Mouse (Mus musculus): ENCODE data around the gene C330007P06Rik. TPM values are rescaled to one million over a fixed set of nuclear protein-coding genes. Genes with fewer than 3 reads are reported as not detected.
A peak's percentile ranks its signal among the peaks of the same experiment; 100 is the strongest.

C330007P06Rik gene
- polyA plus RNA-seq, 1 experiment from 2014 or later: 9.2 TPM

GRCm38 (mm10) chrX:36841698-36842097 is 32.2 kb downstream of the C330007P06Rik start:
- Histone ChIP-seq H3K27me3 (ENCODE audit: insufficient read depth, low read length) (no peaks in the 10 kb centered on the region), H3K36me3 (replicated peaks; ENCODE audit: insufficient read depth, low read length) (no peaks in the 10 kb centered on the region), H3K27ac (ENCODE audit: low read depth) (no peak overlapping the region), H3K4me1 (ENCODE audit: insufficient read depth) (no peaks in the 10 kb centered on the region), H3K4me3 (ENCODE audit: low read depth, low read length) (no peak overlapping the region), H3K9ac (replicated peaks) (no peak overlapping the region), H3K9me3 (ENCODE audit: low read length) (no peaks in the 10 kb centered on the region), H3K4me2 (ENCODE audit: low read depth, low read length) (no peak overlapping the region)
- 55% methylated on average over 6 of the region's 6 CpGs for WGBS (ENCODE audit: insufficient replicate concordance)
- DNase-seq: no peak
- TF ChIP-seq EP300 (IDR thresholded peaks at IDR 0.05; ENCODE audit: low read depth) (no peak), CTCF (IDR thresholded peaks at IDR 0.05; ENCODE audit: low read depth) (no peak)
- ATAC-seq: no peak

GRCm38 (mm10) chrX:36839391-36839790 is 34.5 kb downstream of the C330007P06Rik start:
- Histone ChIP-seq H3K9me3 (ENCODE audit: low read length) (no peaks in the 10 kb centered on the region), H3K27me3 (ENCODE audit: insufficient read depth, low read length) (no peaks in the 10 kb centered on the region), H3K36me3 (replicated peaks; ENCODE audit: insufficient read depth, low read length) (no peaks in the 10 kb centered on the region), H3K9ac (replicated peaks) (no peak overlapping the region), H3K4me2 (ENCODE audit: low read depth, low read length) (no peak overlapping the region), H3K27ac (ENCODE audit: low read depth) (no peak overlapping the region), H3K4me3 (ENCODE audit: low read depth, low read length) (no peak overlapping the region), H3K4me1 (ENCODE audit: insufficient read depth) (no peaks in the 10 kb centered on the region)
- WGBS (ENCODE audit: insufficient replicate concordance): 46% methylated on average over 7 of the region's 7 CpGs
- DNase-seq (peak; percentile 26), ATAC-seq (no peak)
- TF ChIP-seq EP300 (IDR thresholded peaks at IDR 0.05; ENCODE audit: low read depth) (no peak), CTCF (IDR thresholded peaks at IDR 0.05; ENCODE audit: low read depth) (no peak)

GRCm38 (mm10) chrX:36837069-36837676 is 36.7 kb downstream of the C330007P06Rik start:
- Histone ChIP-seq H3K27ac (ENCODE audit: low read depth) (no peak overlapping the region), H3K4me2 (ENCODE audit: low read depth, low read length) (no peak overlapping the region), H3K4me1 (ENCODE audit: insufficient read depth) (no peaks in the 10 kb centered on the region), H3K4me3 (ENCODE audit: low read depth, low read length) (no peak overlapping the region), H3K9ac (replicated peaks) (no peak overlapping the region), H3K9me3 (ENCODE audit: low read length) (no peaks in the 10 kb centered on the region), H3K27me3 (ENCODE audit: insufficient read depth, low read length) (no peaks in the 10 kb centered on the region), H3K36me3 (replicated peaks; ENCODE audit: insufficient read depth, low read length) (no peaks in the 10 kb centered on the region)
- ATAC-seq (no peak), DNase-seq (no peak)
- TF ChIP-seq CTCF (IDR thresholded peaks at IDR 0.05; ENCODE audit: low read depth): no peak
- no peak for TF ChIP-seq EP300 (IDR thresholded peaks at IDR 0.05; ENCODE audit: low read depth)
- WGBS (ENCODE audit: insufficient replicate concordance): 52% methylated on average over 6 of the region's 6 CpGs

GRCm38 (mm10) chrX:36833397-36834084 is 40.4 kb downstream of the C330007P06Rik start:
- no peak overlapping the region for H3K9ac ChIP-seq (replicated peaks)
- no peaks in the 10 kb centered on the region for H3K4me1 ChIP-seq (ENCODE audit: insufficient read depth)
- TF ChIP-seq CTCF (IDR thresholded peaks at IDR 0.05; ENCODE audit: low read depth) (peak; percentile 79), EP300 (IDR thresholded peaks at IDR 0.05; ENCODE audit: low read depth) (no peak)
- H3K27me3 ChIP-seq (ENCODE audit: insufficient read depth, low read length): no peaks in the 10 kb centered on the region
- peak; percentile 80 for DNase-seq
- no peak for ATAC-seq
- no peak overlapping the region for H3K4me3 ChIP-seq (ENCODE audit: low read depth, low read length)
- no peak overlapping the region for H3K27ac ChIP-seq (ENCODE audit: low read depth)
- no peaks in the 10 kb centered on the region for H3K9me3 ChIP-seq (ENCODE audit: low read length)
- H3K4me2 ChIP-seq (ENCODE audit: low read depth, low read length): peak overlapping the region; percentile 22; the same call in 1 of the 2 replicates
- 33% methylated on average over 19 of the region's 19 CpGs for WGBS (ENCODE audit: insufficient replicate concordance)
- no peaks in the 10 kb centered on the region for H3K36me3 ChIP-seq (replicated peaks; ENCODE audit: insufficient read depth, low read length)

GRCm38 (mm10) chrX:36831632-36832031 is 42.3 kb downstream of the C330007P06Rik start:
- H3K4me1 ChIP-seq (ENCODE audit: insufficient read depth): no peaks in the 10 kb centered on the region
- no peaks in the 10 kb centered on the region for H3K9me3 ChIP-seq (ENCODE audit: low read length)
- 80% methylated on average over 4 of the region's 4 CpGs for whole genome bisulfite sequencing (ENCODE audit: insufficient replicate concordance)
- no peak for DNase-seq
- TF ChIP-seq CTCF (IDR thresholded peaks at IDR 0.05; ENCODE audit: low read depth): no peak
- no peak for TF ChIP-seq EP300 (IDR thresholded peaks at IDR 0.05; ENCODE audit: low read depth)
- H3K27me3 ChIP-seq (ENCODE audit: insufficient read depth, low read length): no peaks in the 10 kb centered on the region
- no peak overlapping the region for H3K4me3 ChIP-seq (ENCODE audit: low read depth, low read length)
- ATAC-seq: no peak
- H3K4me2 ChIP-seq (ENCODE audit: low read depth, low read length): no peak overlapping the region
- no peak overlapping the region for H3K27ac ChIP-seq (ENCODE audit: low read depth)
- no peaks in the 10 kb centered on the region for H3K36me3 ChIP-seq (replicated peaks; ENCODE audit: insufficient read depth, low read length)
- no peak overlapping the region for H3K9ac ChIP-seq (replicated peaks)

GRCm38 (mm10) chrX:36830271-36830670 is 43.6 kb downstream of the C330007P06Rik start:
- 50% methylated on average over 5 of the region's 5 CpGs for WGBS (ENCODE audit: insufficient replicate concordance)
- Histone ChIP-seq H3K27ac (ENCODE audit: low read depth) (no peak overlapping the region), H3K9me3 (ENCODE audit: low read length) (no peaks in the 10 kb centered on the region), H3K4me2 (ENCODE audit: low read depth, low read length) (no peak overlapping the region), H3K4me1 (ENCODE audit: insufficient read depth) (no peaks in the 10 kb centered on the region), H3K9ac (replicated peaks) (no peak overlapping the region), H3K27me3 (ENCODE audit: insufficient read depth, low read length) (no peaks in the 10 kb centered on the region), H3K36me3 (replicated peaks; ENCODE audit: insufficient read depth, low read length) (no peaks in the 10 kb centered on the region), H3K4me3 (ENCODE audit: low read depth, low read length) (no peak overlapping the region)
- DNase-seq (peak; percentile 49), ATAC-seq (peak; percentile 72)
- TF ChIP-seq EP300 (IDR thresholded peaks at IDR 0.05; ENCODE audit: low read depth): no peak
- TF ChIP-seq CTCF (IDR thresholded peaks at IDR 0.05; ENCODE audit: low read depth): peak; percentile 50

All from liver, postnatal 0 days (tissue).